Mouse (Mus musculus) c-Kit-positive CD71-positive TER-119-negative erythroid progenitor cells, embryonic 14.5 days (primary cell): ENCODE results near the gene Dusp8.
A peak's percentile ranks its signal among the peaks of the same experiment; 100 is the strongest.
"Not testable (repeated sequence)": the region's sequence is repeated elsewhere in the genome, so short reads cannot be mapped to it uniquely, and the experiment has no call there.

Experiments used
- DNase-seq: peaks from one replicate; pipeline ENCODE4 v3.0.0-alpha.2; 2013; ENCODE audit warnings: low read depth

Dusp8 gene

GRCm38 (mm10) chr7:142095183-142095931 lies at the start of gene Dusp8:
TSS of gene Dusp8 (minus strand) at chr7:142095843.
- DNase-seq, result peak; percentile 83

- no peak for DNase-seq
Measured at GRCm38 (mm10) chr7:142144507-142144906, 48.9 kb upstream of the Dusp8 start, which contains the start of gene Gm45337. TSS of gene Gm45337 (minus strand) at chr7:142144607.

GRCm38 (mm10) chr7:142143506-142144010 lies 47.9 kb upstream of the Dusp8 start:
- not testable (repeated sequence) for DNase-seq

- DNase-seq, result no peak
Measured at GRCm38 (mm10) chr7:142140696-142141095, 45.1 kb upstream of the Dusp8 start.

GRCm38 (mm10) chr7:142135934-142136333 lies 40.3 kb upstream of the Dusp8 start, which contains the start of gene Gm39115:
TSS of gene Gm39115 (minus strand) at chr7:142136034.
- not testable (repeated sequence) for DNase-seq

GRCm38 (mm10) chr7:142134206-142134995 lies 38.8 kb upstream of the Dusp8 start:
- no peak for DNase-seq

- DNase-seq, result no peak
Measured at GRCm38 (mm10) chr7:142128843-142129242, 33.2 kb upstream of the Dusp8 start.

- DNase-seq, result not testable (repeated sequence)
Measured at GRCm38 (mm10) chr7:142120629-142121028, 25.0 kb upstream of the Dusp8 start, which contains the start of gene Gm45618. TSS of gene Gm45618 (minus strand) at chr7:142120729.

GRCm38 (mm10) chr7:142119632-142120031 lies 24.0 kb upstream of the Dusp8 start:
- peak; percentile 24 for DNase-seq

- DNase-seq, result no peak
Measured at GRCm38 (mm10) chr7:142104747-142105146, 9.1 kb upstream of the Dusp8 start.

GRCm38 (mm10) chr7:142097776-142098175 lies 2.1 kb upstream of the Dusp8 start:
- DNase-seq, result peak; percentile 70

- DNase-seq, result no peak
Measured at GRCm38 (mm10) chr7:142096701-142097100, 1.1 kb upstream of the Dusp8 start.

- DNase-seq, result no peak
Measured at GRCm38 (mm10) chr7:142094301-142095143, 1.1 kb downstream of the Dusp8 start.

GRCm38 (mm10) chr7:142093696-142094240 lies 1.9 kb downstream of the Dusp8 start:
- DNase-seq, result no peak

GRCm38 (mm10) chr7:142092991-142093390 lies 2.7 kb downstream of the Dusp8 start:
- no peak for DNase-seq

- DNase-seq, result no peak
Measured at GRCm38 (mm10) chr7:142091848-142092247, 3.8 kb downstream of the Dusp8 start.

- no peak for DNase-seq
Measured at GRCm38 (mm10) chr7:142089648-142090447, 5.8 kb downstream of the Dusp8 start.

GRCm38 (mm10) chr7:142088886-142089285 lies 6.8 kb downstream of the Dusp8 start:
- DNase-seq, result no peak

GRCm38 (mm10) chr7:142087069-142087652 lies 8.5 kb downstream of the Dusp8 start:
- DNase-seq, result peak; percentile 84
